Mouse (Mus musculus) forebrain, embryonic 14.5 days (tissue): Measurements from ENCODE around the gene Klhl2. TPM values are rescaled to one million over a fixed set of nuclear protein-coding genes. Genes with fewer than 3 reads are reported as not detected.

Source experiments
- ATAC-seq: fragments of 200-750 bp; cut with Nextera tagmentation; 2 replicates; pipeline ENCODE4 v1.8.0; 2017; ENCODE audit warnings: mild to moderate bottlenecking, moderate library complexity
- DNase-seq: peaks from one replicate; pipeline ENCODE4 v3.0.0-alpha.2; 2015; ENCODE audit warnings: low spot score
- H3K27ac ChIP-seq: fragments of 300-500 bp; sonication (generic); 2 replicates; pipeline ENCODE4 v1.5.1; 2014; ENCODE audit warnings: low read depth, mild to moderate bottlenecking, control low read depth, low read length, moderate library complexity
- H3K27me3 ChIP-seq: fragments of 300-500 bp; sonication (generic); replicated peaks from 2 replicates; pipeline ENCODE4 v1.6.1; 2014; ENCODE audit warnings: low read length, control low read depth, mixed read lengths; ENCODE audit not compliant: control insufficient read depth, insufficient read depth
- H3K36me3 ChIP-seq: fragments of 300-500 bp; sonication (generic); 2 replicates; pipeline ENCODE4 v1.6.1; 2014; ENCODE audit warnings: low read length, control low read depth; ENCODE audit not compliant: control insufficient read depth, insufficient read depth
- H3K4me1 ChIP-seq: fragments of 300-500 bp; sonication (generic); 2 replicates; pipeline ENCODE4 v1.6.1; 2014; ENCODE audit warnings: antibody characterized with exemption, low read length, control low read depth; ENCODE audit not compliant: control insufficient read depth, insufficient read depth
- H3K4me2 ChIP-seq: fragments of 300-500 bp; sonication (generic); 2 replicates; pipeline ENCODE4 v1.6.1; 2014; ENCODE audit warnings: mild to moderate bottlenecking, control low read depth, low read length
- H3K4me3 ChIP-seq: fragments of 300-500 bp; sonication (generic); 2 replicates; pipeline ENCODE4 v1.5.1; 2014; ENCODE audit warnings: low read depth, low read length, control low read depth
- H3K9ac ChIP-seq: fragments of 300-500 bp; sonication (generic); 2 replicates; pipeline ENCODE4 v1.6.1; 2014; ENCODE audit warnings: mild to moderate bottlenecking, low read length, control low read depth, moderate library complexity
- H3K9me3 ChIP-seq: fragments of 300-500 bp; sonication (generic); replicated peaks from 2 replicates; pipeline ENCODE4 v1.6.1; 2016; ENCODE audit warnings: low read length, control low read depth, mixed read lengths; ENCODE audit not compliant: control insufficient read depth
- WGBS: fragments of 180-500 bp; shearing (Covaris S2); extraction: QIAGEN DNeasy Blood & Tissue Kit; methylation state at CpG from one replicate; pipeline ENCODE4 v1.1.7; 2014; 5-methylcytosine and 5-hydroxymethylcytosine counted together
- polyA plus RNA-seq: library from polyadenylated mRNA; unstranded; fragments of >200 nt; fragmentation: Nextera tagmentation; extraction: Ambion mirVana; gene quantifications from 2 replicates; pipeline ENCODE4 v1.2.1, GENCODE M21; 2014

Klhl2 gene
- polyA plus RNA-seq, 1 experiment from 2014 or later = 16.3 TPM

GRCm38 (mm10) chr8:64848245-64848785, 1.5 kb downstream of the Klhl2 start:
- H3K4me3 ChIP-seq = peak overlapping the region; percentile 88
- DNase-seq (peak; percentile 54), ATAC-seq (no peak)
- no peaks in the 10 kb centered on the region for H3K9me3 ChIP-seq
- peaks cover 12% of the 10 kb centered on the region for H3K4me1 ChIP-seq
- H3K27ac ChIP-seq = no peak overlapping the region
- no peaks in the 10 kb centered on the region for H3K27me3 ChIP-seq
- H3K4me2 ChIP-seq = peak overlapping the region; percentile 88
- no peaks in the 10 kb centered on the region for H3K36me3 ChIP-seq
- 4% methylated on average over 8 of the region's 8 CpGs for WGBS
- peak overlapping the region; percentile 87 for H3K9ac ChIP-seq

DNA sequence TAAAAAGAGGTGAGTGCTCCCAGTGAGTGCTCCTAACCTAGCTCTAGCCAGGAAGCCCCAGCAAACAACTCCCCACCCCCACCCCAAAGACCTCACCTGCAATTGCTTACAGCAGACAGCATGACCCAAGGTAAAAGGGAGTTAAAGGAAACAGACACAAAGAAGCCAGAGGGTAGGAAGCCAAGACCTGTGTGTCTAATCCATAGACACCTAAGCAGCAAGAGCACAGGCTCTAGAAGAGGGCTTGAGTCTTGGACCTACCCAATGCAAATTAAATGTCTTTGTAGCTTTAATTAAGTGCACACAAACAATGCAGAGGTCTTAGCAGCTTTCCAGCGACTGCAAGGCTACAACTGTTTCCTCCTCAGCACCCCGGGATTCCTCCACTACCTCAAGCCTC, 2.2 kb downstream of the Klhl2 start:
- Histone ChIP-seq H3K4me1 (peaks cover 12% of the 10 kb centered on the region), H3K36me3 (no peaks in the 10 kb centered on the region), H3K4me3 (peak overlapping the region; percentile 88), H3K9ac (peak overlapping the region; percentile 87; the same call in 1 of the 2 replicates), H3K27me3 (no peaks in the 10 kb centered on the region), H3K4me2 (peak overlapping the region; percentile 88), H3K9me3 (no peaks in the 10 kb centered on the region), H3K27ac (no peak overlapping the region)
- 0% methylated on average over 2 of the region's 2 CpGs for WGBS
- DNase-seq (no peak), ATAC-seq (no peak)

GRCm38 (mm10) chr8:64847241-64847640, 2.6 kb downstream of the Klhl2 start:
- Histone ChIP-seq H3K27me3 (no peaks in the 10 kb centered on the region), H3K4me2 (peak overlapping the region; percentile 88; the same call in 1 of the 2 replicates), H3K27ac (no peak overlapping the region), H3K4me3 (no peak overlapping the region), H3K36me3 (no peaks in the 10 kb centered on the region), H3K4me1 (peaks cover 12% of the 10 kb centered on the region), H3K9me3 (no peaks in the 10 kb centered on the region), H3K9ac (no peak overlapping the region)
- no peak for ATAC-seq
- no peak for DNase-seq
- WGBS = 45% methylated on average over 2 of the region's 2 CpGs

GRCm38 (mm10) chr8:64845314-64845713, 4.5 kb downstream of the Klhl2 start:
- Histone ChIP-seq H3K27me3 (no peaks in the 10 kb centered on the region), H3K36me3 (no peaks in the 10 kb centered on the region), H3K9me3 (no peaks in the 10 kb centered on the region), H3K27ac (no peak overlapping the region), H3K4me3 (no peak overlapping the region), H3K9ac (no peak overlapping the region), H3K4me1 (peaks cover 12% of the 10 kb centered on the region), H3K4me2 (no peak overlapping the region)
- ATAC-seq (no peak), DNase-seq (no peak)
- WGBS = 83% methylated on average over 7 of the region's 7 CpGs

- Histone ChIP-seq H3K4me3 (no peak overlapping the region), H3K4me2 (no peak overlapping the region), H3K9ac (no peak overlapping the region), H3K36me3 (no peaks in the 10 kb centered on the region), H3K27me3 (no peaks in the 10 kb centered on the region), H3K27ac (no peak overlapping the region), H3K4me1 (peaks cover 12% of the 10 kb centered on the region), H3K9me3 (no peaks in the 10 kb centered on the region)
- DNase-seq = no peak
- WGBS = 86% methylated on average over 4 of the region's 4 CpGs
- no peak for ATAC-seq
These were observed 5.8 kb downstream of the Klhl2 start for GRCm38 (mm10) chr8:64844043-64844481.

GRCm38 (mm10) chr8:64843168-64843567, 6.6 kb downstream of the Klhl2 start:
- Histone ChIP-seq H3K4me1 (peaks cover 9% of the 10 kb centered on the region), H3K9me3 (no peaks in the 10 kb centered on the region), H3K27me3 (no peaks in the 10 kb centered on the region), H3K4me3 (no peak overlapping the region), H3K4me2 (no peak overlapping the region), H3K27ac (no peak overlapping the region), H3K9ac (no peak overlapping the region), H3K36me3 (no peaks in the 10 kb centered on the region)
- WGBS = 83% methylated on average over 3 of the region's 3 CpGs
- DNase-seq = no peak
- no peak for ATAC-seq

DNA sequence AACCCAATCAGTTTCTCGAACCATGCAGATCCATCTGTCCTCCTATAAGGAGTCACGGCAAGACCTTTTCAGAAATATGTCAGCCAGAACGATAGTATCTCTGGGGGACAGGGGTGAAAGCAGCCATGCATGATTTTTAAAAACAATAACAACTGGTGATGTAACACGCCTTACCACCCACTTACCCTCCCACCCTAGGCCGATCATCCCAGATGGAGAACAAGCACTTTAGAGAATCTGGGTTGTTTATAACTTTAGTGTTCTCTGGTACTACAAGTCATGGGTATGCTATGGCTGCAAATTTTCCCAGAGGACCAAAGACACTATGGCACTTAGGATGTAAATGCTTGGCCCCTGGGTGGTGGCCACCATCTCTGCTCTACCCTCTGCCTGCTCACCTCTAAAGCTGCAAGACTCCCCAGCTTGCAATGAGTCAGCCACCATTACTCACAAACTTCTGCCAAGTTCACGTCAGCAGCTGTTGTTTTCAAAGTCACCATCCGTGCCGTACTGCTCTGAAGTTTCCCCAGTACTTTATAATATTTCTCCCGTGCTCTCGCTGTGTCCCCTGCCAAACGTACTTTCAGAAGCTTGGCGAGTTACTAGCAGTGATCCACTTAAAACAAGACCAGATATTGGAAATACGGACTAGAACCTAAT, 7.9 kb downstream of the Klhl2 start:
- no peak for DNase-seq
- Histone ChIP-seq H3K27ac (no peak overlapping the region), H3K27me3 (no peaks in the 10 kb centered on the region), H3K9me3 (no peaks in the 10 kb centered on the region), H3K9ac (no peak overlapping the region), H3K36me3 (no peaks in the 10 kb centered on the region), H3K4me2 (no peak overlapping the region), H3K4me3 (no peak overlapping the region), H3K4me1 (no peaks in the 10 kb centered on the region)
- WGBS = 86% methylated on average over 13 of the region's 13 CpGs
- ATAC-seq = no peak

- Histone ChIP-seq H3K4me2 (no peak overlapping the region), H3K4me3 (no peak overlapping the region), H3K36me3 (no peaks in the 10 kb centered on the region), H3K9ac (no peak overlapping the region), H3K27me3 (no peaks in the 10 kb centered on the region), H3K9me3 (no peaks in the 10 kb centered on the region), H3K4me1 (peaks cover 4% of the 10 kb centered on the region; the same call in 1 of the 2 replicates), H3K27ac (no peak overlapping the region)
- DNase-seq = no peak
- ATAC-seq = no peak
- WGBS = 50% methylated on average over 6 of the region's 6 CpGs
These were observed 10.2 kb downstream of the Klhl2 start for GRCm38 (mm10) chr8:64839628-64840027.

GRCm38 (mm10) chr8:64835475-64836122, 14.2 kb downstream of the Klhl2 start:
- Histone ChIP-seq H3K9ac (no peak overlapping the region), H3K9me3 (no peaks in the 10 kb centered on the region), H3K4me3 (no peak overlapping the region), H3K36me3 (peaks cover 6% of the 10 kb centered on the region; the same call in 1 of the 2 replicates), H3K4me1 (peaks cover 8% of the 10 kb centered on the region; the same call in 1 of the 2 replicates), H3K27ac (no peak overlapping the region), H3K4me2 (no peak overlapping the region), H3K27me3 (no peaks in the 10 kb centered on the region)
- DNase-seq (no peak), ATAC-seq (no peak)
- 86% methylated on average over 6 of the region's 6 CpGs for WGBS
